Mouse (Mus musculus): ENCODE measurements around the gene Wdr78.

Wdr78 gene

DNA sequence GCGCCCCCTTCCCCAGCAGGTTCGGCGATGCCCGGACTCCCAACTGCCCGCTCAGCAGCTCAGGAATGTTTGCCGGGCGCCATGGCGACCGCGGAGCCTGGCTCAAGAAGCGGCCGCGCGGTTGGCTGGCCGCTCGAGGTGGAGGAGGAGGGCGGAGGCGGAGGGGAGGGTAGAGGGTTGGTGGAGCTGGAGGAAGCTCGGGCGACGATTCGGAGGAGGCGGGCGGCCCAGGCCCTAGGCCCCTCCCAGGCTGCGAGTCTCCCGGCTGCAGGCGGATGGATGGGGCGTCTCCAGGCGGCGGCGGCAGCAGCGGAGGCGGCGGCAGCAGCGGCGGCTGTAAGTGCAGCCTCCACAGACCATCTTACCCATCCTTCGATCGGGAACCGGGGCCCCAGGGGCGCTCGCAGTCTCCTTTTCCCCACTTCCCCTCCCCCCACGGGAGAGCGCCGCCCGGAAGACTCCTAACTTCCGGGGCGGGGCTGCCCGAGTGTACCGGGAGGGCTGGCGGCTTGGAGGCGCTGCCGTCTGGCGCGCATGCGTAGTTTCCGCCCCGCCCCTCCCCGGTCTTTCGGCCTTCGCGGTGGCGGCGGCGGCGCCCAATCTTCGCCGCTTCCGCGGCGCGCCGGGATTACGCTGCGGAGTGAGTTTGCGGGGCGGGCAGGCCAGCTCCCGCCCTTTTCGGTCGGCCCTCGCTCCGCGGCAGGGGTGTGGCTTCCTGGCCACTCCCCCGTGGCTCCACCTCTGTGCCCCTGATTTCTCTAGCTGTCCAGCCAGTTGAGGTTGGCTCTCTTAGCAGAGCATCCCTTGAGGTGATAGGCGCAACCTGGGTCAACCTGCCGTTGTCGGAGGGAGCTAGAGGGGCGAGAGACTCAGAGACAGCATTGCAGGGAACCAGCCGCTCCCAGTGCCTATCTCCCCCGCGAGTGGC, at the start of gene Wdr78, which contains the start of gene Mier1:
Gene Wdr78 (minus strand): TSS at position 372 of the 928 bp plus-strand sequence.
Gene Mier1 (plus strand): TSS at position 207 of the 928 bp plus-strand sequence.
- H3K27me3 ChIP-seq (ENCODE audit: control insufficient read depth, insufficient read depth, low read length, poor library complexity, severe bottlenecking) = no peaks in the 10 kb centered on the region
- no peaks in the 10 kb centered on the region for H3K36me3 ChIP-seq (ENCODE audit: control insufficient read depth, insufficient read depth, low read length, poor library complexity, severe bottlenecking)
- peak; percentile 96 for DNase-seq (ENCODE audit: low read depth, low spot score)

DNA sequence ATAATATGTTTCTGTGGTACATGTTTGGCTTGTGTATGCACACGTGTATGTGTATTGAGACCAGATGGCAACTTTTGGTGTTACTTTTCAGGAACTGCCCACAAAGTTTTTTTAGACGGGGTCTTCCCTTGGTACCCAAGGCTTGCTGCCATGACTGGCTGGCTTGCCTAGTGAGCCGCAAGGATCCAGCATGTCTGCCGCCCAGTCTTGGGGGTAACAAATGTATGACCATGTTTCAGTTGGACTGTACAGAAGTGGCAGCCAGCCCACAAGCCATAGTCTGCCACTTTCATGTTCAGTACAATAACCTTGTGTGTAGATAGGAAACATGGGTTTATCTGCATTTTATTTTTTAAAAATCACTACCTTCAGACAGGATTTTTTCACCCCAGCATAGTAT, 44.4 kb upstream of the Wdr78 start:
- Histone ChIP-seq H3K36me3 (ENCODE audit: control insufficient read depth, insufficient read depth, low read length, poor library complexity, severe bottlenecking) (peaks cover 18% of the 10 kb centered on the region), H3K27me3 (ENCODE audit: control insufficient read depth, insufficient read depth, low read length, poor library complexity, severe bottlenecking) (no peaks in the 10 kb centered on the region)
- no peak for DNase-seq (ENCODE audit: low read depth, low spot score)

GRCm38 (mm10) chr4:103151946-103152345, 37.6 kb upstream of the Wdr78 start:
- no peaks in the 10 kb centered on the region for H3K27me3 ChIP-seq (ENCODE audit: control insufficient read depth, insufficient read depth, low read length, poor library complexity, severe bottlenecking)
- H3K36me3 ChIP-seq (ENCODE audit: control insufficient read depth, insufficient read depth, low read length, poor library complexity, severe bottlenecking) = peaks cover 21% of the 10 kb centered on the region
- no peak for DNase-seq (ENCODE audit: low read depth, low spot score)

DNA sequence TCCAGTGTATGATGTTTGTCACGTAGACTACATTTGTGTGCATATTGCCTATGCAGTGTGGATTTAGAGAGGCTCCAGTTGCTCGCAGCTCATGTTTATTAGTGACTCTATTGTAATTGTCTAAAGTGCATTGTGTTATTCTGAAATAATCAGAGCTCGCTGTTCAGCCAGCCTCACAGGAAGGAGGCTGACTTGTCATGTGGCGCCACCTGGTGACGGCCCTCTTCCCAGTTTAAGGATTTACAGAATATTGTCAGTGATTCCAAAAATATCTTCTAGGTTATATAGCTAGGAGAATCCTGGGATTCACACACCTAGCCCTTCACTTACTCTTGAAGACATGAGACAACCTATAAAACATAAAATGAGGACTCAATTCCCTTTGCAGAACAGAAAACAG, 32.0 kb upstream of the Wdr78 start:
- peak; percentile 79 for DNase-seq (ENCODE audit: low read depth, low spot score)
- H3K27me3 ChIP-seq (ENCODE audit: control insufficient read depth, insufficient read depth, low read length, poor library complexity, severe bottlenecking) = no peaks in the 10 kb centered on the region

GRCm38 (mm10) chr4:103136946-103137345, 22.6 kb upstream of the Wdr78 start:
- H3K36me3 ChIP-seq (ENCODE audit: control insufficient read depth, insufficient read depth, low read length, poor library complexity, severe bottlenecking) = peaks cover 2% of the 10 kb centered on the region; the same call in 1 of the 2 replicates
- DNase-seq (ENCODE audit: low read depth, low spot score) = no peak
- H3K27me3 ChIP-seq (ENCODE audit: control insufficient read depth, insufficient read depth, low read length, poor library complexity, severe bottlenecking) = no peaks in the 10 kb centered on the region

More for the DNA sequence above, 32.0 kb upstream of the Wdr78 start:
- H3K36me3 ChIP-seq (ENCODE audit: control insufficient read depth, insufficient read depth, low read length, poor library complexity, severe bottlenecking) = peaks cover 23% of the 10 kb centered on the region

DNA sequence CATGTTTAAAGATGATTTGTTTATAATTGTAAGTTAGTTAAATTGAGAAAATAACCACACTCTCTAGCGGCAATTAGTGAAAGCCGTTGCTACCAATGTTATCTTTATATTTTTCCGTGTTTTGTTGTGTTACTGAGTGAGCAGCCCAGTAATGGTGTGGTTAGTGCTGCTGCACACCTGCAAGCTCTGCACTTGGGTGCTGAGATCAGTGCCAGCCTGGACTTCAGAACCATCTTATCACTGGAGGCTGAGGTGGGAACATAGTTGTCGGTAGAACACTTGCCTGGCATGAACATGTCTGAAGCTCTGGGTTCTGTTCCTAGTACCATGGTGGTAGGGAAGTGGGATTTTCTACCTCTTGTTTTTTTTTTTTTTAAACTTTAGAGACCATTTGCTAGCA, 12.2 kb upstream of the Wdr78 start:
- no peak for DNase-seq (ENCODE audit: low read depth, low spot score)
- Histone ChIP-seq H3K36me3 (ENCODE audit: control insufficient read depth, insufficient read depth, low read length, poor library complexity, severe bottlenecking) (no peaks in the 10 kb centered on the region), H3K27me3 (ENCODE audit: control insufficient read depth, insufficient read depth, low read length, poor library complexity, severe bottlenecking) (no peaks in the 10 kb centered on the region)

GRCm38 (mm10) chr4:103123606-103124005, 9.3 kb upstream of the Wdr78 start:
- H3K27me3 ChIP-seq (ENCODE audit: control insufficient read depth, insufficient read depth, low read length, poor library complexity, severe bottlenecking) = no peaks in the 10 kb centered on the region
- no peaks in the 10 kb centered on the region for H3K36me3 ChIP-seq (ENCODE audit: control insufficient read depth, insufficient read depth, low read length, poor library complexity, severe bottlenecking)
- DNase-seq (ENCODE audit: low read depth, low spot score) = no peak

DNA sequence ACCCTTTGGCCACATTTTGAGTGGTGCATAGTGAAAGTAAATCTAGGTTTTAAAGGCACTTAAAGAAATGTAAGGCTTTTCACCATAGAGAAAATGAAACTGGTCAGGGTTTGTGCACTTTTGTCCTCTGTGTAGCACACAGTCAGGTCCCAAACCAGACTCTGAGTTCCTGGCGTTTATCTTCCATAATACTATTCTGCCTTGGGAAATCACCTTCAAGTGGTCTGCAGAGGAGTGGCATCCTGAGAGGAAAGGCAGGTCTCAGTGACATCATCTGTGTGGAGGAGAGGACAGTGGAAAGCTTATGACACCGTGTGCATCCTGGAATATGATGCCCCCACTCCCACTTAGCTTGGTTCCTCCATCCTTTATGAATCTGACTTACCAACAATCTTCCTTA, 8.7 kb upstream of the Wdr78 start:
- DNase-seq (ENCODE audit: low read depth, low spot score) = peak; percentile 19
- Histone ChIP-seq H3K27me3 (ENCODE audit: control insufficient read depth, insufficient read depth, low read length, poor library complexity, severe bottlenecking) (no peaks in the 10 kb centered on the region), H3K36me3 (ENCODE audit: control insufficient read depth, insufficient read depth, low read length, poor library complexity, severe bottlenecking) (no peaks in the 10 kb centered on the region)

- peak; percentile 9 for DNase-seq (ENCODE audit: low read depth, low spot score)
- Histone ChIP-seq H3K27me3 (ENCODE audit: control insufficient read depth, insufficient read depth, low read length, poor library complexity, severe bottlenecking) (no peaks in the 10 kb centered on the region), H3K36me3 (ENCODE audit: control insufficient read depth, insufficient read depth, low read length, poor library complexity, severe bottlenecking) (no peaks in the 10 kb centered on the region)
Observed at GRCm38 (mm10) chr4:103120874-103121389, 6.6 kb upstream of the Wdr78 start.

GRCm38 (mm10) chr4:103120395-103120794, 6.0 kb upstream of the Wdr78 start:
- H3K36me3 ChIP-seq (ENCODE audit: control insufficient read depth, insufficient read depth, low read length, poor library complexity, severe bottlenecking) = no peaks in the 10 kb centered on the region

DNA sequence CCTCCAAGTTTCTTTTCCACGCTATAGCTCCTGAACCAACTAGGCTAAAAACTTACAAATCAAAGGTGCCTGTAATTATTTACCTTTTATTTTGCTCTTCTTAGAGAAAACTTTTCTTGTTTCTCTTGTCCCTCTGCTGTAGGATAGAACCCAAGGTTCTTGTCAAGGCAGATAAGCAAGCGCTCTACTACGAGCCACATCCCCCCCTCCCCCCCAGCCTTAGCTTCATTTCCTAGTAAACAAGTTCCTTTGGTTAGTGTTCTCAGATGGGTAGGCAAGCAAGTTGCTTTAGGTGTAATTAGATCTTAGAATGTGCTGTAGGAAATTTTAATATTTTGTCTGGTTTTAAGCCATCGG, 5.7 kb upstream of the Wdr78 start:
- H3K36me3 ChIP-seq (ENCODE audit: control insufficient read depth, insufficient read depth, low read length, poor library complexity, severe bottlenecking) = no peaks in the 10 kb centered on the region
- no peaks in the 10 kb centered on the region for H3K27me3 ChIP-seq (ENCODE audit: control insufficient read depth, insufficient read depth, low read length, poor library complexity, severe bottlenecking)
- peak; percentile 44 for DNase-seq (ENCODE audit: low read depth, low spot score)

More at GRCm38 (mm10) chr4:103120395-103120794, 6.0 kb upstream of the Wdr78 start:
- H3K27me3 ChIP-seq (ENCODE audit: control insufficient read depth, insufficient read depth, low read length, poor library complexity, severe bottlenecking) = no peaks in the 10 kb centered on the region
- DNase-seq (ENCODE audit: low read depth, low spot score) = peak; percentile 38

GRCm38 (mm10) chr4:103119229-103120027, 5.1 kb upstream of the Wdr78 start:
- DNase-seq (ENCODE audit: low read depth, low spot score) = peak; percentile 78

DNA sequence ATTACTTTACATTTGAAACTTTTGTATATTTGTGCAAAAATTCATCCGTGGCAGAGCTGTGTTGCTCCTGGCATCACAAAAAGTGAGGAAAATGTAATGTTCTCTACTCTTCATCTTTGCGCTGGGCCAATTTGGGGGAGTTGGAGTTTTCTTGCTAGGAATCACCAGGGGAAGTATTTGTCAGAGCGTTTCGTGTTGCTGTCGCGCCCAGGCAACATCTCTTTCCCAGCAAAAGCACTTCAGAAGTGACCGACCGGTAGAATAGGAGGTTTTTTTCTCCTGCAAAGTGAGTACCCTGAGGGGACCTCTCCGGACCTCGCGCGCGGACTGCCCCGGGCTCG, 4.5 kb upstream of the Wdr78 start:
- no peaks in the 10 kb centered on the region for H3K27me3 ChIP-seq (ENCODE audit: control insufficient read depth, insufficient read depth, low read length, poor library complexity, severe bottlenecking)
- DNase-seq (ENCODE audit: low read depth, low spot score) = no peak
- H3K36me3 ChIP-seq (ENCODE audit: control insufficient read depth, insufficient read depth, low read length, poor library complexity, severe bottlenecking) = no peaks in the 10 kb centered on the region

More at GRCm38 (mm10) chr4:103119229-103120027, 5.1 kb upstream of the Wdr78 start:
- Histone ChIP-seq H3K27me3 (ENCODE audit: control insufficient read depth, insufficient read depth, low read length, poor library complexity, severe bottlenecking) (no peaks in the 10 kb centered on the region), H3K36me3 (ENCODE audit: control insufficient read depth, insufficient read depth, low read length, poor library complexity, severe bottlenecking) (no peaks in the 10 kb centered on the region)

- Histone ChIP-seq H3K36me3 (ENCODE audit: control insufficient read depth, insufficient read depth, low read length, poor library complexity, severe bottlenecking) (no peaks in the 10 kb centered on the region), H3K27me3 (ENCODE audit: control insufficient read depth, insufficient read depth, low read length, poor library complexity, severe bottlenecking) (no peaks in the 10 kb centered on the region)
- no peak for DNase-seq (ENCODE audit: low read depth, low spot score)
Observed at GRCm38 (mm10) chr4:103113402-103113801, 953 bp downstream of the Wdr78 start.

GRCm38 (mm10) chr4:103112651-103113050, 1.7 kb downstream of the Wdr78 start:
- no peaks in the 10 kb centered on the region for H3K27me3 ChIP-seq (ENCODE audit: control insufficient read depth, insufficient read depth, low read length, poor library complexity, severe bottlenecking)
- no peak for DNase-seq (ENCODE audit: low read depth, low spot score)
- no peaks in the 10 kb centered on the region for H3K36me3 ChIP-seq (ENCODE audit: control insufficient read depth, insufficient read depth, low read length, poor library complexity, severe bottlenecking)
